Mouse (Mus musculus) MEL-GATA-1-ER (cell line): Measurements from ENCODE around the gene Glis1.

ENCODE experiments used
- DNase-seq: peaks from one replicate; pipeline ENCODE4 v3.0.0-alpha.2; 2012; ENCODE audit warnings: low read depth; ENCODE audit errors: extremely low read depth

The Glis1 gene

GRCm38 (mm10) chr4:107622296-107622695, 187.9 kb downstream of the Glis1 start:
- DNase-seq: no peak

GRCm38 (mm10) chr4:107623916-107624315, 189.5 kb downstream of the Glis1 start:
- no peak for DNase-seq

- DNase-seq: no peak
Measured at GRCm38 (mm10) chr4:107624951-107625350, 190.6 kb downstream of the Glis1 start.

GRCm38 (mm10) chr4:107628226-107628625, 193.8 kb downstream of the Glis1 start:
- DNase-seq: no peak

GRCm38 (mm10) chr4:107628921-107629411, 194.6 kb downstream of the Glis1 start:
- no peak for DNase-seq

- DNase-seq: no peak
Measured at GRCm38 (mm10) chr4:107634631-107635030, 200.2 kb downstream of the Glis1 start.

- DNase-seq: no peak
Measured at GRCm38 (mm10) chr4:107636099-107636498, 201.7 kb downstream of the Glis1 start.

- peak; percentile 26 for DNase-seq
Measured at GRCm38 (mm10) chr4:107637670-107638069, 203.3 kb downstream of the Glis1 start.

- DNase-seq: no peak
Measured at GRCm38 (mm10) chr4:107638303-107638702, 203.9 kb downstream of the Glis1 start.

GRCm38 (mm10) chr4:107641624-107642023, 207.2 kb downstream of the Glis1 start:
- no peak for DNase-seq

GRCm38 (mm10) chr4:107648959-107649485, 214.6 kb downstream of the Glis1 start:
- DNase-seq: no peak

GRCm38 (mm10) chr4:107651021-107651496, 216.7 kb downstream of the Glis1 start:
- no peak for DNase-seq

- DNase-seq: peak; percentile 38
Measured at GRCm38 (mm10) chr4:107652598-107653279, 218.3 kb downstream of the Glis1 start.

GRCm38 (mm10) chr4:107653280-107653643, 218.9 kb downstream of the Glis1 start:
- no peak for DNase-seq

- DNase-seq: no peak
Measured at GRCm38 (mm10) chr4:107660649-107661048, 226.3 kb downstream of the Glis1 start.

- DNase-seq: no peak
Measured at GRCm38 (mm10) chr4:107668514-107668913, 234.1 kb downstream of the Glis1 start.

- no peak for DNase-seq
Measured at GRCm38 (mm10) chr4:107670731-107671130, 236.3 kb downstream of the Glis1 start.

GRCm38 (mm10) chr4:107673638-107674321, 239.4 kb downstream of the Glis1 start:
- DNase-seq: peak; percentile 37

GRCm38 (mm10) chr4:107674322-107674644, 239.9 kb downstream of the Glis1 start:
- DNase-seq: no peak

GRCm38 (mm10) chr4:107675645-107676044, 241.3 kb downstream of the Glis1 start:
- DNase-seq: no peak

GRCm38 (mm10) chr4:107680311-107681098, 246.1 kb downstream of the Glis1 start:
- no peak for DNase-seq
